Mouse (Mus musculus): ENCODE measurements around the gene Eif5a.

- TF ChIP-seq CTCF (conservative IDR thresholded peaks at IDR 0.05; ENCODE audit: insufficient read depth, insufficient read length, low read depth, low read length) (no peak), POLR2A (IDR thresholded peaks at IDR 0.05; ENCODE audit: low read depth, low read length) (no peak)
Measured at GRCm38 (mm10) chr11:69945216-69945615, 23.5 kb upstream of the Eif5a start.

All from kidney, adult 2 months (tissue).